Mouse (Mus musculus) ES-E14 (cell line): ENCODE data around the gene Olfr549. TPM values are rescaled to one million over a fixed set of nuclear protein-coding genes. Genes with fewer than 3 reads are reported as not detected.

Experiments
- DNase-seq: peaks from one replicate; pipeline ENCODE4 v3.0.0-alpha.2; 2013; ENCODE audit warnings: low read depth, low spot score
- H3K27ac ChIP-seq: 2 replicates; pipeline ENCODE4 v1.5.1; 2012; ENCODE audit warnings: low read depth, mild to moderate bottlenecking, low read length, moderate library complexity, mixed read lengths; ENCODE audit not compliant: poor library complexity, insufficient read depth, severe bottlenecking
- H3K36me3 ChIP-seq: 2 replicates; pipeline ENCODE4 v1.6.1; 2012; ENCODE audit warnings: mild to moderate bottlenecking, low read length, moderate library complexity, mixed read lengths; ENCODE audit not compliant: control insufficient read depth, poor library complexity, insufficient read depth, severe bottlenecking
- H3K4me1 ChIP-seq, 2 experiments: fragments of 150-350 bp in 1 of 2; sonication (generic) in 1 of 2; 2 replicates each; pipeline ENCODE4 v1.6.1; 2012; ENCODE audit warnings: low read length in 2 of 2, mild to moderate bottlenecking in 1 of 2, mixed read lengths in 1 of 2; ENCODE audit not compliant: control insufficient read depth in 2 of 2, insufficient read depth in 2 of 2, poor library complexity in 1 of 2
- H3K4me3 ChIP-seq, 2 experiments: fragments of 150-350 bp in 1 of 2; sonication (generic) in 1 of 2; 2 replicates each; pipeline ENCODE4 v1.5.1; 2012; ENCODE audit warnings: low read length in 2 of 2, low read depth in 1 of 2, mild to moderate bottlenecking in 1 of 2, mixed read lengths in 1 of 2; ENCODE audit not compliant: insufficient read depth in 1 of 2, poor library complexity in 1 of 2, severe bottlenecking in 1 of 2
- H3K9ac ChIP-seq: 2 replicates; pipeline ENCODE4 v1.6.1; 2012; ENCODE audit warnings: low read depth, mild to moderate bottlenecking, low read length, mixed read lengths; ENCODE audit not compliant: poor library complexity, insufficient read depth, severe bottlenecking
- H3K9me3 ChIP-seq: fragments of 150-350 bp; sonication (generic); 2 replicates; pipeline ENCODE4 v1.6.1; 2012; ENCODE audit warnings: low read depth, mild to moderate bottlenecking, low read length; ENCODE audit not compliant: control insufficient read depth, insufficient read depth
- CHD2 ChIP-seq: IDR thresholded peaks from 2 replicates; pipeline ENCODE4 v1.6.1; 2014; ENCODE audit warnings: mild to moderate bottlenecking, low read depth, low read length, inconsistent platforms
- HCFC1 ChIP-seq: IDR thresholded peaks from 2 replicates; pipeline ENCODE4 v1.6.1; 2012; ENCODE audit warnings: low read length, inconsistent platforms, borderline replicate concordance; ENCODE audit not compliant: insufficient read depth
- MAFK ChIP-seq: IDR thresholded peaks from 2 replicates; pipeline ENCODE4 v1.6.1; 2014; ENCODE audit warnings: mild to moderate bottlenecking, low read depth, low read length, inconsistent platforms; ENCODE audit not compliant: insufficient read depth
- ZC3H11A ChIP-seq: IDR thresholded peaks from 2 replicates; pipeline ENCODE4 v1.6.1; 2012; ENCODE audit warnings: low read depth, mild to moderate bottlenecking, inconsistent platforms, low read length, borderline replicate concordance
- ZNF384 ChIP-seq: IDR thresholded peaks from 2 replicates; pipeline ENCODE4 v1.6.1; 2012; ENCODE audit warnings: low read depth, low read length, inconsistent platforms
- in situ Hi-C, 2 experiments: fragments of 600-800 bp; cut with MboI; formaldehyde crosslinking; loops; one replicate each; pipeline ENCODE4 v1.15.1; 2025; ENCODE audit warnings: low sequenced_read_pairs in 2 of 2, inconsistent platforms in 1 of 2; ENCODE audit not compliant: unreplicated experiment in 2 of 2
- total RNA-seq: library from RNA; depleted of rRNA; stranded (reverse); fragments of 300-350 nt; gene quantifications from 2 replicates; pipeline ENCODE4 v1.2.3, GENCODE M21; 2012

Olfr549 gene
- total RNA-seq, 1 experiment = not detected

DNA sequence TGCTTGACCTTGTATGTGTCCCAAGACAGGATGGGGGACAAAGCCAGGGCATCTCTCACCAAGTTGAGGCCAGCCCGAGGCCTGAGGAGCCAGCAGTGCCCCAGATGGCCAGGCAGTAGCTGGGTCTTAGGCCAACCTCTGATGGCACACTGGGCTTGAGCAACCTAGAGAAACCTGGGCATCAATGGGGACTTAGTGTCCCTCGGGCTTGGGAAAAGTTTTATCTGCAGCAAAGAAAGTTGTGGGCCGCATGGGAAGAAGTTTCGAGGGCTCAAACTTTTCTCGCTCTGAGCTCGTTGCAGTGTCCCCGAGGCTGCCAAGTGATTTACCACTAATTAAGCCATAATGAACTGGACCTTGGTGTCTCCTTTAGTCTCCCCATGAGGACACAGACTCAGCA lies 39.9 kb upstream of the Olfr549 start:
- in situ Hi-C loops = loop anchor here (10.0 to 25.0 kb wide), 3 partner anchors 403 to 603 kb away; partner anchors contain the start of genes Olfr571 (in 2 of the 2) and Olfr572 (in 1 of the 2)
- DNase-seq = no peak
- Histone ChIP-seq H3K4me1 (peaks cover 0 to 3% of the 10 kb centered on the region in 2 experiments; a peak in 1 of 4 replicates), H3K9me3 (no peaks in the 10 kb centered on the region), H3K27ac (no peak overlapping the region), H3K4me3 (no peak overlapping the region), H3K36me3 (no peaks in the 10 kb centered on the region), H3K9ac (no peak overlapping the region)
- no peak for TF ChIP-seq HCFC1
- no peak for TF ChIP-seq ZNF384

DNA sequence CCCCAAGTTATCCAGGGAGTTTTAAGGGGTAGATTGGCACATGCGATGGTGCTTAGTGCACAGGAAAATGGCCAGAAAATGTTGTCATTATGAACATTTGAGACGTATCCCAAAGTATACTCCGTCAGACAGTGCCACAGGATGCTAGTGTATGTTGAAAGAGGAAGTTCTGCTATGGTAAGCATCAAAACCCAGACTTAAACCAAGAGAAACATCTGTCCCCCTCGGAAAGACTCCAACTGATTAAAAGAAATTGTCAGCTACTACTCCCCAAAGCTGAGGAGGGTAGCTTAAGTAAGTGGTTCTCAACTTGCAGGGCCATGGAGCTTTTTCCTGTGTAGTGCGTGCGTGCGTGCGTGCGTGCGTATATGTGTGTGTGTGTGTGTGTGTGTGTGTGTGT lies 37.7 kb upstream of the Olfr549 start:
- Histone ChIP-seq H3K9ac (no peak overlapping the region), H3K4me1 (peaks cover 0 to 3% of the 10 kb centered on the region in 2 experiments; a peak in 1 of 4 replicates), H3K9me3 (no peaks in the 10 kb centered on the region), H3K4me3 (no peak overlapping the region), H3K27ac (no peak overlapping the region), H3K36me3 (no peaks in the 10 kb centered on the region)
- TF ChIP-seq ZC3H11A (no peak), ZNF384 (no peak), HCFC1 (no peak), MAFK (no peak), CHD2 (no peak)
- DNase-seq = no peak
- in situ Hi-C loops = loop anchor here (25.0 kb wide), 2 partner anchors 400 to 600 kb away; partner anchors contain the start of genes Olfr571 (in 1 of the 2) and Olfr572 (in 1 of the 2)

DNA sequence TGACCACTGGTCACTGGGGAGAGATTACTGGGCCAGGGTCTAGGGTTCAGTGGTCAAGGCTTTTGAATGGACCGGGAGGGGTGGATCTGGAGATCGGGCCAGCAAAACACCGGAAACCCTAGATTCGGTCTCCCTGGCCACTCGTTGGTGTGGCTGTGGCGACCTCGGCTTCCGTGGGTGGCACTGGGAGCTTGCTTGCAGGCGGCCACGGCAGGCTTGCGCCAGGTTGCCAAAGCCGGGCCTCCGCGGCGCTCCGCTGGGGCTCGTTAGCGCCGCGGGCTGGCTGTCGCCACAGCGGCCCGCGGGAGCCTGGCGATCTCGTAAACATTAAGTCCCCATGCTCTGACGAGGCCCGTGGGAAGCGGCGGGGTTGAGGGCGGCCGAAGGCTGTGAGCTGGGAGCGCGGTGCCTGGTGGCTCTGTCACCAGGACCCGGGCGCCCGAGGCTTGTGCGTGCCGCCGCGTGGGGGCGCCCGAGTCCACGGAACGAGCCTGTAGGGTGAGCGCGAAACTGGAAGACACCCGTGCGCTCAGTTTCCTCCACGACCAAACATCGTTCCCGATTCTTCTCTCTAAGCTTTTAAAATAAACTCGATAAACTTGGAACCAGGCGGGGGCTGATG lies 36.7 kb upstream of the Olfr549 start:
- H3K4me3 ChIP-seq = peak overlapping the region; percentile 65 to 71
- peak overlapping the region; percentile 80 for H3K9ac ChIP-seq
- in situ Hi-C loops = loop anchor here (25.0 kb wide), 2 partner anchors 399 to 599 kb away; partner anchors contain the start of genes Olfr571 (in 1 of the 2) and Olfr572 (in 1 of the 2)
- TF ChIP-seq ZC3H11A (peak; percentile 41; the same call in 1 of the 2 replicates), MAFK (no peak)
- H3K4me1 ChIP-seq = peaks cover 0 to 3% of the 10 kb centered on the region in 2 experiments; a peak in 1 of 4 replicates
- H3K27ac ChIP-seq = no peak overlapping the region
- peak; percentile 58 for DNase-seq
- H3K9me3 ChIP-seq = no peaks in the 10 kb centered on the region
- no peaks in the 10 kb centered on the region for H3K36me3 ChIP-seq

DNA sequence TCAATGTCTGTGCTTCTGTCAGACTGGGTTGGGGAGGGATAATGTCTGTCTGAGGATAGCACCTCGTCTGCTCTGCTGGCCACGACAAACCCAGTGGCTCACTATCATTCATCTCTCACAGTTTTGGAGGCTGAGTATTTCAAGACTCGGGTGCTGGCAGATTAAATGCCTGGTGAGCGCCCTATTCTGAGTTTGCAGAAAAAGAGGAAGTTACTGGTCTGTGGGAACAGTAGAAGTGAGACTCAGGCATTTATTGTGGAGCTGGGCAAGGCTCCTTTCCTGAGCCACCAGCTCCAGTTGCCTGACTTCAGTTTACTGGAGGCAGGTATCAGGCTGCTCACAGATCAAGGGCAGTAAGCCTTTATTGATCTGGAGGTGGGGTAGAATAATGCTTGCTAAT lies 35.5 kb upstream of the Olfr549 start:
- no peak overlapping the region for H3K27ac ChIP-seq

More for the DNA sequence above, 35.5 kb upstream of the Olfr549 start:
- no peaks in the 10 kb centered on the region for H3K9me3 ChIP-seq
- no peak for DNase-seq
- no peak overlapping the region for H3K9ac ChIP-seq
- in situ Hi-C loops = loop anchor here (25.0 kb wide), 2 partner anchors 398 to 598 kb away; partner anchors contain the start of genes Olfr571 (in 1 of the 2) and Olfr572 (in 1 of the 2)
- H3K4me1 ChIP-seq = peaks cover 0 to 3% of the 10 kb centered on the region in 2 experiments; a peak in 1 of 4 replicates
- H3K36me3 ChIP-seq = no peaks in the 10 kb centered on the region
- no peak overlapping the region for H3K4me3 ChIP-seq
- TF ChIP-seq HCFC1 = no peak
- no peak for TF ChIP-seq ZC3H11A
- no peak for TF ChIP-seq ZNF384
- TF ChIP-seq CHD2 = no peak
- no peak for TF ChIP-seq MAFK
